Mouse (Mus musculus) testis, adult 2 months (tissue): ENCODE data around the gene Apob.

Experiments used
- CTCF ChIP-seq: fragments of 200-500 bp; IDR thresholded peaks from 2 replicates; pipeline ENCODE4 v1.5.1; 2012; ENCODE audit warnings: low read depth, mild to moderate bottlenecking, inconsistent platforms, low read length, moderate library complexity; ENCODE audit not compliant: control insufficient read depth, insufficient read depth, insufficient replicate concordance
- POLR2A ChIP-seq: fragments of 200-500 bp; IDR thresholded peaks from 2 replicates; pipeline ENCODE4 v1.6.1; 2012; ENCODE audit warnings: low read depth, mild to moderate bottlenecking, inconsistent platforms, low read length, moderate library complexity; ENCODE audit not compliant: control insufficient read depth

DNA sequence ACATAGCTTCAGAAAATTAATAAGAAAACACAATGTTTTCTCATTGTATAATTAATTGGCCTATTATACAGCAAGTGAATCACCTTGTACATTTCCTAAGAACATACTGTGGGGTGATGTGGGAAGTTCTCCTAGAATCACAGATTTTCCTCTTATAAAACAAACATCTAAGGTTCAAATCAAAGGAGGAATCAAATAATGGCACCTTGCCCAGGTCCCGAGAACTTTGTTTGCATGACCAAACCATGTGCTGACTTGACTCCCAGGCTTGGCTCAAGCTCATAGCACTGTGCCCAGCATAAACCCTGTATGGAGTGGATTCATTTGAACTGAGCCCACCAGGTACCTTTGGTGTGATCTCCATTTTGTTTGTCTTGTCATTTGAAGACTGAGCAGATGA is 43.5 kb downstream of the Apob start:
- TF ChIP-seq POLR2A (no peak), CTCF (no peak)
